Mouse (Mus musculus): ENCODE data around the gene Baz2a.

GRCm38 (mm10) chr10:128084160-128084559 is 7.2 kb upstream of the Baz2a start:
- TF ChIP-seq CTCF (IDR thresholded peaks at IDR 0.05; ENCODE audit: insufficient read depth, low read depth, low read length): no peak
- no peak for TF ChIP-seq POLR2A (IDR thresholded peaks at IDR 0.05; ENCODE audit: insufficient read depth, low read depth, low read length)

Measured in olfactory bulb, adult 2 months (tissue).